8 mouse cellular contexts compared by ENCODE assay signal in the genomic region with DNA sequence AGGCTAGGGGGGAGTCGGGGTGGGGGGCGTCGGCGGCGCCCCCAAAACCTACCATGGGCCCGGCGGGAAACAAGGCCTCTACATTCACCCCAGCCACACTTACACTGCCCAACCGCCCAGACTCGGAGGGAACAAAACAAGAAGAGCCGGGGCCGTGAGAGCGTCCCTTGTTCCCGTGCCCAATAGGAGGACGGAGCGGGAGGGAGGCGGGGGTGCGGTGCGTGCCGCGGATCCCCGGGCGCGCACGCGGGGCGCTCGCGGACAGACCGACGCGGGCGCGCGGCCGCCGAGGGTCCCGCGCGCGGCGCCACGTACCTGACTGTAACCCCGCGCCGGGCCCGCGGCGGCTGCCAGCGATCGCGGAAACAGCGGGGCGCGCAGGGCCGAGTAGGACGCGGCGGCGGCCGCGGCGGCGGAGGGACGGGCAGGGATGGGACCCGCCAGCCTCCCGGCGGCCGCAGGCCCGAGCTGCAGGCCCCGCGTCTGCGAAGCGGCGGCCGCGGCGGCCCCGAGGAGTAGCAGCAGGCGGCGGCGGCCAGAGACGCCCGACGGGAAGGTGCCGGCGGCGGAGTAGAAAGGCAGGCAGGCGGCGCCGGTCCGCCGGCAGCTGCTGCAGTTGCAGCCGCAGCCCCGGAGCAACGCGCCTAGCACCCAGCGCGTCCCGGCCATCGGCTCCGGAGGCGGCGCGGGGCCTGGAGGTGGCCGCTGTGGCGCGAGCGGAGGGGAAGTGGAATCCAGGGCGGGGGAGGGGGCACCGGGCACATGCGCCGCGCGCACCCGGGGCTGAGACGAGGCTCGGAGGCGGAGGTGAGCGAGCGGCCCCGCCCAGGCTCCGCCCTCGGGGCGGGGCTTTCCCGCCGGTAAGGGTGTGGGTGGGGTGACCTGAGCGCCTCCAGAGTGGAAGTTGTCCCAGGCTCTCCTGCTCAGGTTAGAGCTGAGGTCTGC. TPM values are rescaled to one million over a fixed set of nuclear protein-coding genes. Genes with fewer than 3 reads are reported as not detected.
DNase-seq lines count a peak whose midpoint lies in the region; ATAC-seq and TF ChIP-seq lines count a peak whose summit lies in the region.

A gene (minus strand): TSS at position 729 of the 945 bp plus-strand sequence.

- TF ChIP-seq POLR2A in cortical plate, adult 2 months (IDR thresholded peaks at IDR 0.05; ENCODE audit: extremely low read depth, insufficient read depth, low read length): peak; percentile 48; the same call in 1 of the 2 replicates

- peak; percentile 86 for ATAC-seq in activated CD4-positive, CD25-positive, alpha-beta regulatory T cell, adult 4 months
- ATAC-seq in inflammation-experienced regulatory T-cells, adult 6 months: peak; percentile 90
- ATAC-seq in megakaryocyte-erythroid progenitor cell, adult 5-6 weeks (replicated peaks; ENCODE audit: low FRiP score, low TSS enrichment, poor library complexity, severe bottlenecking): peak; percentile 81

- no peak for TF ChIP-seq CTCF in cortical plate, adult 2 months (IDR thresholded peaks at IDR 0.05; ENCODE audit: extremely low read depth, insufficient read depth, low read length)

- H3K27ac ChIP-seq in cortical plate, adult 2 months (ENCODE audit: insufficient read depth, low read length): peak within 1 kb of the TSS; percentile 98

- intact Hi-C loops in left cerebral cortex, postnatal 10 days (cut with DNase I): loop anchor here (5.0 kb wide), 1 partner anchor 92 kb away; no protein-coding TSS in a partner anchor

- H3K4me1 ChIP-seq in cortical plate, adult 2 months (ENCODE audit: control insufficient read depth, insufficient read depth, low read length): peaks cover 8% of the 10 kb centered on the region

- H3K4me3 ChIP-seq in cortical plate, adult 2 months (ENCODE audit: insufficient read depth, low read length): peak within 1 kb of the TSS; percentile 74

- peak; percentile 88 for DNase-seq in gastrocnemius, postnatal 10 days
- peak; percentile 83 to 95 for DNase-seq in left cerebral cortex, postnatal 10 days (ENCODE audit: extremely low spot score in 1 of 2, low spot score in 2 of 2)
- DNase-seq in right cerebral cortex, postnatal 25 days: peak; percentile 90
- DNase-seq in urinary bladder, postnatal 4 days (ENCODE audit: low spot score in 2 of 2): peak; percentile 86 to 90

RNA-seq across cellular contexts. Expression of the gene that starts here (rescaled TPM):
- 1 to 10 TPM; 7.7 to 9.0 TPM for polyA plus RNA-seq in activated CD4-positive, CD25-positive, alpha-beta regulatory T cell, adult 4 months (2017; shearing (Covaris generic))
- 80.1 and 80.6 TPM in 2 replicates for polyA plus RNA-seq in cortical plate, adult 2 months (2012; rRNA removed)
- 100 to 1,000 TPM; 111 to 113 TPM for total RNA-seq in gastrocnemius, postnatal 10 days (2021)
- polyA plus RNA-seq in inflammation-experienced regulatory T-cells, adult 6 months (2017; shearing (Covaris generic)): 10 to 100 TPM in 1 of 3 experiments, 1 to 10 TPM in 2; 5.7 to 10.0 (median 7.8) TPM
- 10 to 100 TPM; 79.8 to 84.1 TPM for total RNA-seq in left cerebral cortex, postnatal 10 days (2021)
- total RNA-seq in megakaryocyte-erythroid progenitor cell, adult 5-6 weeks (2014; fragmentation: Nextera tagmentation): 65.0 and 69.2 TPM in 2 replicates
- 106 and 108 TPM in 2 replicates for total RNA-seq in megakaryocyte-erythroid progenitor cell, adult 5-6 weeks (2017)

Comparison
In these comparisons a context has a peak if more than half of its experiments do, and no peak if none do; other contexts are left out.
1. Peak in every context shown above with its lines: DNase-seq, ATAC-seq, H3K4me3 ChIP-seq and H3K27ac ChIP-seq.